Comparison of ENCODE assay signal across 8 mouse cellular contexts in the genomic region with DNA sequence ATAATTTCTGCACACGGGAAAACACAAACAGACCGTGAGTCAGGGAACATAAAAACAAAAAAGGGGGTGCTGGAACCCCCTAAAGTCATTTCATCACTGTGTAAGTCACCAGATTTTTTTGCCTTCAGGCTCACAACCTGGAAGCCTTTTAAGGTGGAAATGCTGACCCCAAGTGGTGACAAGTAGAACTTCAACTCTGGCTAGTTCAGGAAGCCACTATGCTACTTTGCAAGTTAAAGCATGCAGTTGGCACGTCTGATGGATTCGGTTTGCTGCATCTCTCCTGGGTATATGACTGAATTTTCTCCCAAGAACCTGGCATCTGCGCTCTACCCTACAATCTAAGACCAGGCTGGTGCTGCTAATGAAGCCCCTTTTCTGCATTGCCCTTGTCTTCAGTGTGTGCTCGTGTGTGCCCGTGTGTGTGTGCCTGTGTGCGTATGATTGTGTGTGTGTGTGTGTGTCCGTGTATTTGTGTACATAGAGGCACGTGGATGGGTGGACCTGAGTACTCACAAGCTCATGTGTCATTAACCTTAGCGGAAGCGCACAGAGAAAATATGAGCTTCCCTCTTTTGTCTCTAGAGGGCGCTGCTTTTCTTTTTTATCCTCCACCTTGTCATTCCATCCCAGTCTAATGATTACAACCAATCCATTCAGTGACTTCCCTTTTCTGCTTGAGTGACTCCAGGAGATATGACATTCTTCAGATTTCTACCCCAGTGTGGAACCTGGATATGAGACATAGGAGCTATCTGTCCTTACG. TPM values are rescaled to one million over a fixed set of nuclear protein-coding genes. Genes with fewer than 3 reads are reported as not detected.
DNase-seq lines count a peak whose midpoint lies in the region; ATAC-seq and TF ChIP-seq lines count a peak whose summit lies in the region.

No protein-coding gene starts in this region.

- no peaks in the 10 kb centered on the region for H3K79me2 ChIP-seq in MEL (ENCODE audit: control insufficient read depth, insufficient read depth, low read length, poor library complexity)

- peak overlapping the region; percentile 59 for H3K4me2 ChIP-seq in liver, embryonic 15.5 days
- peak overlapping the region; percentile 39 for H3K4me2 ChIP-seq in neural tube, embryonic 11.5 days (ENCODE audit: low read depth)

- H3K4me3 ChIP-seq in MEL (ENCODE audit: control insufficient read depth in 1 of 2, insufficient read depth in 1 of 2, low read depth in 2 of 2, low read length in 2 of 2) = no peak overlapping the region
- H3K4me3 ChIP-seq in kidney, adult 2 months (ENCODE audit: insufficient read depth, low read depth, low read length) = no peak overlapping the region
- H3K4me3 ChIP-seq in liver, embryonic 15.5 days (replicated peaks) = 0 out of 2 replicates have a peak overlapping the region, but pooled peaks have one; percentile 20
- H3K4me3 ChIP-seq in neural tube, embryonic 11.5 days (ENCODE audit: low read depth, low read length) = no peak overlapping the region

- TF ChIP-seq POLR2A in MEL (IDR thresholded peaks at IDR 0.05; ENCODE audit: control insufficient read depth in 1 of 2, insufficient read depth in 1 of 2, low read depth in 1 of 2, low read length in 2 of 2, poor library complexity in 1 of 2) = no peak
- TF ChIP-seq POLR2A in kidney, adult 2 months (IDR thresholded peaks at IDR 0.05; ENCODE audit: low read depth, low read length) = no peak

- H3K9ac ChIP-seq in MEL (ENCODE audit: control insufficient read depth, low read depth, low read length, poor library complexity, severe bottlenecking) = no peak overlapping the region
- H3K9ac ChIP-seq in liver, embryonic 15.5 days = no peak overlapping the region
- no peak overlapping the region for H3K9ac ChIP-seq in neural tube, embryonic 11.5 days (ENCODE audit: low read length)

- peaks cover 1 to 2% of the 10 kb centered on the region in 2 experiments for H3K27me3 ChIP-seq in MEL (ENCODE audit: control insufficient read depth in 1 of 2, insufficient read depth in 2 of 2, low read length in 2 of 2)
- H3K27me3 ChIP-seq in kidney, adult 2 months (replicated peaks; ENCODE audit: control insufficient read depth, insufficient read depth, low read length) = no peaks in the 10 kb centered on the region
- peaks cover 27% of the 10 kb centered on the region for H3K27me3 ChIP-seq in liver, embryonic 15.5 days
- H3K27me3 ChIP-seq in neural tube, embryonic 11.5 days (ENCODE audit: control insufficient read depth, insufficient read depth, low read length) = no peaks in the 10 kb centered on the region

- peak; percentile 78 for TF ChIP-seq RAD21 in MEL (IDR thresholded peaks at IDR 0.05; ENCODE audit: low read depth, low read length)

- TF ChIP-seq CTCF in MEL (IDR thresholded peaks at IDR 0.05 in 2 of 3, conservative IDR thresholded peaks at IDR 0.05 in 1 of 3; ENCODE audit: control insufficient read depth in 1 of 3, insufficient read depth in 1 of 3, low read depth in 2 of 3, low read length in 3 of 3, poor library complexity in 1 of 3, severe bottlenecking in 1 of 3) = peak; percentile 59 to 83 (median 74)
- TF ChIP-seq CTCF in kidney, adult 2 months (conservative IDR thresholded peaks at IDR 0.05; ENCODE audit: insufficient read depth, insufficient read length, low read depth, low read length) = peak; percentile 51

- 15% methylated on average over 14 of the region's 14 CpGs for WGBS in kidney, adult 2 months
- 10% methylated on average over 14 of the region's 14 CpGs for WGBS in liver, embryonic 15.5 days (ENCODE audit: insufficient replicate concordance)
- WGBS in neural tube, embryonic 11.5 days = 16% methylated on average over 14 of the region's 14 CpGs

- no peaks in the 10 kb centered on the region for H3K4me1 ChIP-seq in MEL (ENCODE audit: control insufficient read depth in 1 of 2, insufficient read depth in 2 of 2, low read length in 2 of 2)
- H3K4me1 ChIP-seq in kidney, adult 2 months (ENCODE audit: control insufficient read depth, insufficient read depth, low read length) = peaks cover 4% of the 10 kb centered on the region; the same call in 1 of the 2 replicates
- H3K4me1 ChIP-seq in liver, embryonic 15.5 days (replicated peaks) = peaks cover 3% of the 10 kb centered on the region; the same call in 1 of the 2 replicates
- H3K4me1 ChIP-seq in neural tube, embryonic 11.5 days (ENCODE audit: control insufficient read depth, insufficient read depth, low read length) = no peaks in the 10 kb centered on the region

- H3K9me3 ChIP-seq in MEL (replicated peaks; ENCODE audit: insufficient read depth, low read length) = no peaks in the 10 kb centered on the region
- H3K9me3 ChIP-seq in liver, embryonic 15.5 days (replicated peaks) = no peaks in the 10 kb centered on the region
- H3K9me3 ChIP-seq in neural tube, embryonic 11.5 days (ENCODE audit: control insufficient read depth, low read length) = no peaks in the 10 kb centered on the region

- ATAC-seq in liver, embryonic 15.5 days (ENCODE audit: insufficient read depth) = peak; percentile 31; the same call in 1 of the 2 replicates
- peak; percentile 53 for ATAC-seq in neural tube, embryonic 11.5 days (ENCODE audit: insufficient read depth, low FRiP score, low TSS enrichment)

- DNase-seq in 416B (ENCODE audit: low read depth) (peak; percentile 92), MEL (ENCODE audit: low read depth, low spot score) (peak; percentile 72)
- DNase-seq in cerebellum, postnatal 25 days = peak; percentile 32 to 65
- peak; percentile 48 for DNase-seq in heart, adult 8-10 months (ENCODE audit: low spot score)
- peak; percentile 66 for DNase-seq in kidney, adult 2 months
- DNase-seq in neural tube, embryonic 11.5 days (ENCODE audit: low spot score) = peak; percentile 53
- DNase-seq in testis, postnatal 14 days (ENCODE audit: low spot score) = peak; percentile 19

- H3K36me3 ChIP-seq in MEL (ENCODE audit: control insufficient read depth in 1 of 2, insufficient read depth in 2 of 2, low read length in 2 of 2) = no peaks in the 10 kb centered on the region
- H3K36me3 ChIP-seq in kidney, adult 2 months (ENCODE audit: control insufficient read depth, insufficient read depth, low read length) = no peaks in the 10 kb centered on the region
- no peaks in the 10 kb centered on the region for H3K36me3 ChIP-seq in liver, embryonic 15.5 days (replicated peaks)
- no peaks in the 10 kb centered on the region for H3K36me3 ChIP-seq in neural tube, embryonic 11.5 days (ENCODE audit: control insufficient read depth, insufficient read depth, low read length)

- H3K27ac ChIP-seq in MEL (ENCODE audit: control insufficient read depth, low read depth, low read length) = no peak overlapping the region
- no peak overlapping the region for H3K27ac ChIP-seq in kidney, adult 2 months (ENCODE audit: insufficient read depth, low read depth, low read length)
- H3K27ac ChIP-seq in liver, embryonic 15.5 days (replicated peaks) = no peak overlapping the region
- no peak overlapping the region for H3K27ac ChIP-seq in neural tube, embryonic 11.5 days (ENCODE audit: low read depth, low read length)

- no peak for TF ChIP-seq EP300 in MEL (IDR thresholded peaks at IDR 0.05; ENCODE audit: low read depth in 1 of 2, low read length in 2 of 2)

TF ChIP-seq in MEL, 35 proteins besides CTCF, POLR2A, EP300 and RAD21:
- TF ChIP-seq CHD1 (IDR thresholded peaks at IDR 0.05; ENCODE audit: low read depth, low read length) (no peak), SMC3 (IDR thresholded peaks at IDR 0.05; ENCODE audit: low read depth, low read length) (peak; percentile 81), MYC (IDR thresholded peaks at IDR 0.05; ENCODE audit: low read depth, low read length) (0 out of 2 replicates have a peak, but pooled peaks have one; percentile 48), GATA1 (IDR thresholded peaks at IDR 0.05; ENCODE audit: low read depth, low read length) (0 out of 2 replicates have a peak, but pooled peaks have one; percentile 10), TAL1 (IDR thresholded peaks at IDR 0.05; ENCODE audit: low read length) (no peak), RCOR1 (IDR thresholded peaks at IDR 0.05; ENCODE audit: low read depth, low read length) (peak; percentile 20; the same call in 1 of the 2 replicates), TCF12 (IDR thresholded peaks at IDR 0.05; ENCODE audit: low read depth, low read length) (no peak), NRF1 (IDR thresholded peaks at IDR 0.05; ENCODE audit: insufficient read depth, low read depth, low read length, poor library complexity, severe bottlenecking) (no peak), JUND (IDR thresholded peaks at IDR 0.05; ENCODE audit: low read depth, low read length) (no peak), ZNF384 (IDR thresholded peaks at IDR 0.05; ENCODE audit: low read depth, low read length) (peak; percentile 51; the same call in 1 of the 2 replicates), ZC3H11A (IDR thresholded peaks at IDR 0.05; ENCODE audit: low read depth, low read length) (peak; percentile 67), UBTF (IDR thresholded peaks at IDR 0.05; ENCODE audit: borderline replicate concordance, insufficient read depth, low read depth, low read length) (no peak)

RNA-seq across cellular contexts. Expression of gene Dntt, which starts 12.9 kb away (rescaled TPM):
- total RNA-seq in MEL (2012; rRNA removed) = not detected in 2 replicates
- not detected for polyA plus RNA-seq in MEL (2012; ENCODE audit: insufficient read depth in 1 of 2, insufficient read length in 2 of 2, low read depth in 1 of 2, low replicate concordance in 2 of 2, missing spikeins in 1 of 2)
- not detected for total RNA-seq in heart, adult 8-10 months (2022)
- 0.08 TPM in 1 of 2 replicates, not detected in the other for polyA plus RNA-seq in kidney, adult 2 months (2012; rRNA removed)
- polyA plus RNA-seq in liver, embryonic 15.5 days (2015; fragmentation: Nextera tagmentation; extraction: Ambion mirVana) = 0.06 TPM in 1 of 2 replicates, not detected in the other
- 0.17 TPM in 1 of 2 replicates, not detected in the other for polyA plus RNA-seq in neural tube, embryonic 11.5 days (2014; fragmentation: Nextera tagmentation; extraction: Ambion mirVana)

RNA-seq across cellular contexts. Expression of gene Blnk, which starts 21.8 kb away (rescaled TPM):
- total RNA-seq in MEL (2012; rRNA removed) = not detected in 2 replicates
- polyA plus RNA-seq in MEL (2012; ENCODE audit: insufficient read depth in 1 of 2, insufficient read length in 2 of 2, low read depth in 1 of 2, low replicate concordance in 2 of 2, missing spikeins in 1 of 2) = not detected
- total RNA-seq in heart, adult 8-10 months (2022) = 1 to 10 TPM in 3 of 4 experiments, under 1 TPM in 1; 0.98 to 2.0 (median 1.7) TPM
- polyA plus RNA-seq in kidney, adult 2 months (2012; rRNA removed) = 13.1 and 16.5 TPM in 2 replicates
- 1.2 and 1.5 TPM in 2 replicates for polyA plus RNA-seq in liver, embryonic 15.5 days (2015; fragmentation: Nextera tagmentation; extraction: Ambion mirVana)
- 0.45 and 0.70 TPM in 2 replicates for polyA plus RNA-seq in neural tube, embryonic 11.5 days (2014; fragmentation: Nextera tagmentation; extraction: Ambion mirVana)

Comparison
In these comparisons a context has a peak if more than half of its experiments do, and no peak if none do; other contexts are left out.
1. DNase-seq: peak in every context shown above with its lines; median percentile 92 in 416B; 72 in MEL; 66 in kidney, adult 2 months; 53 in neural tube, embryonic 11.5 days; 48 in cerebellum, postnatal 25 days; 48 in heart, adult 8-10 months; 19 in testis, postnatal 14 days.